Mouse (Mus musculus) ovary, postnatal 10 days (tissue): ENCODE measurements around the gene Snorc.

Experiments used
- DNase-seq: peaks from one replicate; pipeline ENCODE4 v3.0.0; 2022; ENCODE audit warnings: low spot score

The Snorc gene

DNA sequence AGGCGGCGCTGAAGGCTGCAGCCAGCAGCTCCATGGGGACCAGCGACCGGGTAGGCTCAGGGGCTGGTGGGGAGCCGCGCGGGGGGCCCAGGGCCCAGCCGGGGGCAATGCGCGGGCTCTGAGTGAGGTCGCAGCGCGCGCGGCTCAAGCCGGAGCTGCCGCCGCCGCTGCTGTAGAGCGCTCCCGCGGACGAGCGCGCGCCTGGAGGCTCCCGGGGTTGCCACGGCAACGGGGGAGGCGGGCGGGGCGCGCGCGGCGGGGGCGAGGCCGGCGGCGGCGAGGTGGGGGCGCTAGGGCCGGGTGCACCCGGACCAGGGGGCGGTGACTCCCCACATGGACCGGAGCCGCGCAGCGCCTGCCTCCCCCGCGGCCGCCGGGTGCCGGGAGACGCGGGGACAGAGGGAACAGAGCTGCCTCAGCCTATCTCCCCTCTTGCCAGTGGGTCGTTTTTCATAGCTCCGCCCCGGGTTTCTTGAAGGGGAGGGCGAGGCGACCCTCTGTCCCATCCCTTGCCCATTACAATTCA is 40.2 kb downstream of the Snorc start:
- DNase-seq: peak; percentile 15

DNA sequence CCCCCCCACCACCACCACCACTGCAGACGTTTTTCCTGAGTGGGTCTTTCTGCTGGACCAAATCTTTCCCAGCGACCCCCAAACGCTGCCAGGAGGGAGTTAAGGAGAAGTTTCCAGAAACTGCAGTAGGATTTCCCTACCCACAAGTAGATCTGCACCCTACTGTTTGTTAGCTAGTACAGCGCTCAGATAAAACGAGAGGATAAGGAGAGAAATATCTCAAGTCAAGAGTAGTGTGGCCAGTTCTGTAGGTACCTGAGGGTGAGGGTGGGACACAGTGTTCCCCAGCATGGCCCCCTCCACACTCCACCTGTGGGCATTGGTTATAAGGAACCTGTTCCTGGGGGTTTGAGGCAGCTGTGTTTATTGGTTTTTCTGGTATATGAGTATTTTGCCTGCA is 40.8 kb downstream of the Snorc start:
- no peak for DNase-seq

DNA sequence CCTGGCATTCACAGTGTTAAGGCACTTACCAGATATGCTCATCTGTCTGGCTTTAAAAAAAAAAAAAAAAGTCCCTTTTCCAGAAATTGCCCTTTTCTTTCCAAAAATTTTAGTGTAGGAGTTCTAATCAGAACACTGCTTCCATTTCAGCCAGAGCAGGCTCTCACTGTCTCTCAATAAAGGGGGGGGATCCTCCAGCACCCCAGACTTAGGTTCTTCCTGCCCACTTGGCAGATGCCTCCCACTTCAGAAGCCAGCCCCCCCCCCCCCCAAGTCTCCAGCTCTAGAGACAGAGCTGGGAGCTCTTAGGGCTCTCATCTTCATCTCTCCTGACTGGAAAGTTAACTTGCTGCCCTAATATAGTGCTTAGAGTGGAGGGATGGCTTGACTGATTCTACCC is 50.4 kb downstream of the Snorc start:
- DNase-seq: no peak

GRCm38 (mm10) chr1:87521523-87521922 is 51.5 kb downstream of the Snorc start:
- DNase-seq: no peak

DNA sequence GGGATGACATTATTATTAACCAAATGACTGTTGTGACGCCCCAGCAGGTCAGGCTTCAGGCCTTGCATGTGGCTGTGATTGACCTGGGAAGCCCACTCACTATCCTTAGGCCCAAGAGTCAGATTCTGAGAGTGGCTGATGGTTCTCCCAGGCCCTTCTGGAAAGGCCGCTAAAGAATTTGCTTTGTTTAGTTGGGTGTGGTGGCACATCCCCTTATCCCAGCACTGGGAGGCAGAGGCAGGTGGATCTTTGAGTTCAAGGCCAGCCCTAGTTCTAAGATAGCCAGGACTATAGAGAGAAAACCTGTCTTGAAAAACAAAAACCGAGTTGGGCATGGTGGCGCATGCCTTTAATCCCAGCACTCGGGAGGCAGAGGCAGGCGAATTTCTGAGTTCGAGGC is 55.0 kb downstream of the Snorc start:
- DNase-seq: no peak
